Mouse (Mus musculus): ENCODE measurements around the gene Ublcp1. TPM values are rescaled to one million over a fixed set of nuclear protein-coding genes. Genes with fewer than 3 reads are reported as not detected.

Gene Ublcp1
- 65.6 and 73.4 TPM in 2 replicates for polyA plus RNA-seq (2016; fragmentation: Nextera tagmentation; extraction: Ambion mirVana)

DNA sequence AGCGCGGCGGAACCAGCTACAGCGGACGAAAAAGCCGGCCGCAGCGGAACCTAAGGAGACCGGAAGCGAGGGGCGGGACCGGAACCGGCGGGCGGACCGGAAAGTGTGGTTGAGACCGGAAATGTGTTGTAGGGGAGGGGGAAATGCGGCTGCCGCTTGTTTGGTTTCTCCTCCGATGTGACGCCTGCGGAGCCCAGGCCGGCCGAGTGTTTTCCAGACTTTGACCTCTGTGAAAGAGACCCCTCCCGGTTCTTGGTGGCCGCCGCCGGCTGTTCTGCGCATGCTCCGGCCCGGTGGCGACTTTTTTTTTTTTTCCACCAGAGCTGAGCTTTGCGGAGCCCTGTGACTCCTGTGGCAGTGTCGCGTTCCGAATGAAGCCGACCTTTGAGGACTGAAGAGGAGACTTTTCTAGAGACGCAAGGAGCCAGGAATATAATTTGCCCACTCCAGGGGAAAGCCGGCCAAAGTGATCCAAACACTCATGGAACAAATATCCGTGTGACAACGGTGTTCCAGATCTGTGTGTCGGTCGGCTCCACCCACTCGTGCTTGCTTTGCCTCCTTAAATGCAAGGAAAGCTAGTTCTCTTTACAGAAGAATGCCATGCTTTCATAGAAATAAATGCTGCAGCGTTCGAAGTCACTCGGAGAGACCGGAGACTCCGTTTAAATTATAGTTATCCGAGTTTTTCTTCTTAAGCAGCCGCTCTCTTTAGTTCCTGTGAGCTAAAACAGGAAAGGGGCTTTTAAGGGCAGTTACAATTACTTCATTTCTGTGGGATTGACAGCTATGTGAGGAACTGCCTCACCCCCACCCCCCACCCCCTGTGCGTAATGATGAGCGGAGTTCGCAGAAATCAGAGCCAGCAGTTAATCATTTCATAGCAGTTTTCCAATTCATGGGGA lies at the start of gene Ublcp1:
Gene Ublcp1, minus strand, starts transcription at position 67 of the 905 bp plus-strand sequence.
- Histone ChIP-seq H3K4me2 (replicated peaks) (peak within 1 kb of the TSS; percentile 82), H3K27ac (peak within 1 kb of the TSS; percentile 81), H3K9me3 (no peaks in the 10 kb centered on the region), H3K27me3 (no peaks in the 10 kb centered on the region), H3K36me3 (no peaks in the 10 kb centered on the region), H3K9ac (peak within 1 kb of the TSS; percentile 71), H3K4me1 (peaks cover 10% of the 10 kb centered on the region), H3K4me3 (peak within 1 kb of the TSS; percentile 78)
- WGBS, result under 1% methylated on average over 54 of the region's 54 CpGs
- peak; percentile 88 for ATAC-seq (ENCODE audit: insufficient number of reproducible peaks, insufficient read depth, low FRiP score, low TSS enrichment)

DNA sequence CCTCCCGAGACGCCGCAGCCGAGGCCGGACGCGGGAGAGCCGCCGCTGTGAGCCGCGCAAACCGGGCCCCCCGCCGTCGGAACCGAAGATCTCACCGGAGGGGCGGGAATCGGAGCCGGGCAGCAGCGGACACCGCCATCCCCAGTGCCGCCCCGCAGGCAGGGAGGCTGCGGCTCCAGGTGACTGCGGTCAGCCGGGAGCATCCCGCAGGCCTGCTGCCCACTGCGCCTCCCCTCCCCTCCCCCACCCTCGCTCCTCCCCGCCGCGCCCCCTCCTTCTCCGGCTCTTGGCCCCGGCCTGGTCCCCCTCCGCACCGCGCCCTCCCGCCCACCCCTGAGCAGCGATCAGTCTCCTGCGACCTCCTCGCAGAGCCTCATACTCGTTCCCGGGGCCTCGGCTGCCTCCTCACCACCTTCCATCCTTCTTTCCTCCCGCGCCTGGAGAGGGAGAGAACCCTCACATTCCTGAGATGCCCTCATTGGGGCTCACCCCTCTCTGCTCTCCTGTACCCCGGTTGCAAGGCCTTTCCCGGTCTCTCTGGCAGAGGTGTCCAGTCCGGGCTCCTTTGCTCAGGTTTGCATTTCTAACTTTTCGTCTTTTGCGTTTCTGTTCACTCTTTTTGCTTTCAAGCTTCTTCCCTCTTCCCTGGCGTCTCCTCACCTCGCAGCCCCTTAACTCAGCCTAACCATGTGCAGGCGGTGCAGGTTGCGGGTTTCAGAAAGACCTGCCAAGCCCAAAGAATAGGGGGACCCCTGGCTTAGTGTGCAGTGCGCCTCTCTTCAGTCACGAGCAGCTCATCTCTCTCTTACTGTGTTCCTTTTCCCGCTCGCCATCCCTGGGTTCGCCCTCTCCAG lies 49.0 kb upstream of the Ublcp1 start:
- Histone ChIP-seq H3K4me3 (peak overlapping the region; percentile 97), H3K27me3 (no peaks in the 10 kb centered on the region), H3K9ac (peak overlapping the region; percentile 94), H3K4me1 (peaks cover 11% of the 10 kb centered on the region; the same call in 1 of the 2 replicates), H3K9me3 (no peaks in the 10 kb centered on the region), H3K4me2 (replicated peaks) (peak overlapping the region; percentile 82), H3K27ac (peak overlapping the region; percentile 92), H3K36me3 (0 out of 2 replicates have a peak, but pooled peaks cover 4% of the 10 kb centered on the region)
- peak; percentile 67 for ATAC-seq (ENCODE audit: insufficient number of reproducible peaks, insufficient read depth, low FRiP score, low TSS enrichment)
- WGBS, result under 1% methylated on average over 49 of the region's 61 CpGs

DNA sequence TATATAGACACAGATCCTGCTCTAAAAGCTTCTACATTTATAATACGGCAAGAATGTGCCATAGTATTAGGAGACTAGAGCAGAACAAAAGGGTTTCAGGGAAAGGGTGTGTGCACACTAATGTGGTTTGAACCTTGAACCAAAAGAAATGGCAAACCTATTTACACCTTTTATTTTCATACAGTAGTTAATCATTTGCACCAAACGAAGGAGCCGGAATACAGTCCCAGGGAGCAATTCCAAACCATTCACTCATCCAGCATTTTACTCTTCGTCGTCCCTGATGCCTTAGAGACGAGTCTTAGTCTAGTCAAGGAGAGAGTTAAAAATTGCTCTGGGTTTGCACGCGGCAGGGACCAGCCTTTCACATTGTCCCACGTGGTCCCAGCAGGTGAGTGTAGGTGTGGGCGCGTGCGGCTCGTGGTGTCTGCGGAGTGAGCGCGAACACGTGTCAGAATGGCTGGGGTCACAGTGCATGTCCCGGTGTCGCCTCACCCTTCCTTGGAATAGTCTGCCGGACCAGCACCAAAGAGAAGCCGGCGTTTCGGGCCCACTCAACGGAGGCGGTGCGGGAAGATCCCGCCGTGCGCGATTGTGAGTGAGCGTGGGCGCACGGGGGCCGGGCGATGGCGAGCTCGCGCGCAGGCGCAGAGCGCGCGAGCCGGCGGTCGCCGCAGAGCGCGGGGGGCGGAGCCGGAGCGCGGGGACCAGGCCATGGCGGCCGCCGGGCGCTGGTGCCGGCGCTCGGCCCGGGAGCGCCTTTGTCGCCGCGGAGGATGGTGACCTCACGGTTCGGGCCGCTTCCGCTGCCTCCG lies 48.2 kb upstream of the Ublcp1 start, which contains the start of gene Rnf145:
Gene Rnf145, plus strand, starts transcription at position 684 of the 815 bp plus-strand sequence.
- H3K4me3 ChIP-seq, result peak within 1 kb of the TSS; percentile 97
- peak within 1 kb of the TSS; percentile 92 for H3K27ac ChIP-seq
- peak within 1 kb of the TSS; percentile 82 for H3K4me2 ChIP-seq (replicated peaks)
- H3K4me1 ChIP-seq, result peaks cover 11% of the 10 kb centered on the region; the same call in 1 of the 2 replicates
- H3K9me3 ChIP-seq, result no peaks in the 10 kb centered on the region
- ATAC-seq (ENCODE audit: insufficient number of reproducible peaks, insufficient read depth, low FRiP score, low TSS enrichment), result peak; percentile 82
- no peaks in the 10 kb centered on the region for H3K27me3 ChIP-seq
- H3K36me3 ChIP-seq, result 0 out of 2 replicates have a peak, but pooled peaks cover 4% of the 10 kb centered on the region
- WGBS, result under 1% methylated on average over 70 of the region's 70 CpGs
- peak within 1 kb of the TSS; percentile 94 for H3K9ac ChIP-seq

DNA sequence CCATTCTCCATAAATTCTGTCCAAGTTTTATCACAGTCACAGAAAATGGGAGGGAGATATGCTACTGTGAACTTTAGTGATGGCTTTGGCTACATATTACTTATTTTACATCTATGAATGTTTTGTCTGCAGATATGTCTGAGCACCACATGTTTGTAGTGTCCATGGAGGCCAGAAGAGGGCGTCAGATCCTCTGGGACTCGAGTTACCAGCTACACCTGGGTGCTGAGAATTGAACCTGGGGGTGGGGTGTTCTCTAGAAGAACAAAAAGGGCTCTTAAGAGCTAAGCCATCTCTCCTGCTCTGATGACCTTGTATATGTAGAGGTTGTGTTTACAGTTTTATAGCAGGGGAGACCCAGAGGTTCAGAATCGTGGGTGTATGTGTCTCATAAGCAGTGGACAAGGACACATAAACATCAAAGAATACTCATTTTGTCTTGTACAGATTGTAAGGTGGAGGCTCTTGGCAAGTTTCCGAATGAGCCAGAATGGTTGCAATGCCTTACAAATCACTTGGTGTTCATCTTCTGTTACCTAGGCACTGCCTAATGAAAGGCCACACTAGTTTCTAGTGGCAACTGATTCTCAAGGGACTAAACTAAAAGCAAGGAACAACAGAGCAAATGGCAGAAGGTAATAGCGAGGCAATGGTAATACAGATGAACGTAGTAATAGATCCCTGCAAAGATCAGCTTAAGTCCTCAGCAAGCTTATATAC lies 47.4 kb upstream of the Ublcp1 start:
- Histone ChIP-seq H3K36me3 (no peaks in the 10 kb centered on the region), H3K9ac (no peak overlapping the region), H3K4me2 (replicated peaks) (peak overlapping the region; percentile 82), H3K4me1 (peaks cover 8% of the 10 kb centered on the region; the same call in 1 of the 2 replicates), H3K27ac (no peak overlapping the region), H3K9me3 (no peaks in the 10 kb centered on the region), H3K27me3 (no peaks in the 10 kb centered on the region), H3K4me3 (no peak overlapping the region)
- WGBS, result 50% methylated on average over 6 of the region's 6 CpGs
- ATAC-seq (ENCODE audit: insufficient number of reproducible peaks, insufficient read depth, low FRiP score, low TSS enrichment), result no peak

DNA sequence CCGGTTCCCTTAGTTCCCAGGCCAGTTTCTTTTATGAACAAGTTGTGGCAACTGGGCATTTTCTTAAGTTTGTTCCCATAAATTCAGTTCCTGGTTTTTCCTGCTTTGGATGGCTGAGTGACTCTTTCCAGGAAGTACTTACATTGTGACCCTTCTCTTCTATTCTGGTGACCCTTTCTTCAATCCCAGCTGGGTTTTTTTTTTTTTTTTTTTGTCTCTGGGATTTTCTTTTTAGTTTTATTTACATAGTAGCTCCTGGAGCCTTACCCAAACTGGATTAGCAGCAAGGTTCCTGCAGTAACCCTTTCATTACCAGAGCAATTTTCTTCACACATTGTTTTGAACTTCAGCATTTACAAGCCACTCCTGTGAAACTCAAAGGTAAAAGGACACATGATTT lies 46.1 kb upstream of the Ublcp1 start:
- 24% methylated on average over 1 of the region's 1 CpGs for WGBS

DNA sequence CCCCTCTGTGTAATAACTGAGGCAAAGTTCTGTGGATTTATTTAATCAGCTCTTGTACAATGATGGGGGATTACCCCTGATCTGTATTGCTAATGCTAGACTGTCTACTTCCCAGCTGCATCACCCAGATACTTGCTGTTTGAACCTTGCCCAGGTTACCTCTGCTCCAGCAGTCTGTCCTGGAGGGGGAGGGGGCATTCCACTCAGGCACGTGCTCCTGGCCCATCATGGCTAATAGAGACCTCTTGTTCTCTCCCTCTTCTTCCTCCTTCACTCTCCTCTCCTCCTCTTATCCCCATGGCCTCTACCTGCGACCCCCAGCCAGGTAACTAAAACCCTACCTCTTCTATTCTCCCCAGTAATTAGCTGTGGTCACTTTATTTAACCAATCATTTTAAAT lies 44.4 kb upstream of the Ublcp1 start:
- Histone ChIP-seq H3K9me3 (no peaks in the 10 kb centered on the region), H3K4me2 (replicated peaks) (no peak overlapping the region), H3K27ac (no peak overlapping the region), H3K36me3 (no peaks in the 10 kb centered on the region), H3K27me3 (no peaks in the 10 kb centered on the region), H3K4me3 (no peak overlapping the region), H3K4me1 (no peaks in the 10 kb centered on the region), H3K9ac (no peak overlapping the region)
- ATAC-seq (ENCODE audit: insufficient number of reproducible peaks, insufficient read depth, low FRiP score, low TSS enrichment), result no peak
- 46% methylated on average over 2 of the region's 2 CpGs for WGBS

More for the DNA sequence above, 46.1 kb upstream of the Ublcp1 start:
- Histone ChIP-seq H3K36me3 (no peaks in the 10 kb centered on the region), H3K9me3 (no peaks in the 10 kb centered on the region), H3K4me2 (replicated peaks) (no peak overlapping the region), H3K4me1 (peaks cover 4% of the 10 kb centered on the region; the same call in 1 of the 2 replicates), H3K9ac (no peak overlapping the region), H3K27me3 (no peaks in the 10 kb centered on the region), H3K27ac (no peak overlapping the region), H3K4me3 (no peak overlapping the region)
- no peak for ATAC-seq (ENCODE audit: insufficient number of reproducible peaks, insufficient read depth, low FRiP score, low TSS enrichment)

DNA sequence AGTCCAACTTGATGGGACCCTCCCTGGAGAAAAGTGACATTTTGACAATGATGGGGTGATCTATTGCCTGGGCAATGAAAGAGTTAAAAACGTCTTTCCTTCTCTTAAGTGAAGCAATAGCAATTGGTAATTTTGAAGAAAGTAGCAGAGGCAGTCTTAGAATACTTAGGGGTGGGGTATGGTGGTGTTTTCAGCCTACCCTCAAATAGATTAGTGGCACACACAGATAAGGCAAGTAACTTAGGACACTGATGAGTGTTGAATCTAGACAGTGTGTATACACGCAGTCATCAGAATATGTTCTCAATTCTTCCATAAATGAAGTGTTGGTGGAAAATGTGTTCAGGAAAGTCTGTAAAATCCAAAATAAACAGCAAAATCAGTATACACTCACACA lies 42.7 kb upstream of the Ublcp1 start:
- no peak overlapping the region for H3K9ac ChIP-seq
- H3K27ac ChIP-seq, result no peak overlapping the region
- ATAC-seq (ENCODE audit: insufficient number of reproducible peaks, insufficient read depth, low FRiP score, low TSS enrichment), result no peak
- H3K4me2 ChIP-seq (replicated peaks), result no peak overlapping the region
- no peaks in the 10 kb centered on the region for H3K9me3 ChIP-seq
- 72% methylated on average over 2 of the region's 2 CpGs for WGBS
- H3K36me3 ChIP-seq, result no peaks in the 10 kb centered on the region
- H3K27me3 ChIP-seq, result no peaks in the 10 kb centered on the region
- H3K4me1 ChIP-seq, result no peaks in the 10 kb centered on the region
- no peak overlapping the region for H3K4me3 ChIP-seq

DNA sequence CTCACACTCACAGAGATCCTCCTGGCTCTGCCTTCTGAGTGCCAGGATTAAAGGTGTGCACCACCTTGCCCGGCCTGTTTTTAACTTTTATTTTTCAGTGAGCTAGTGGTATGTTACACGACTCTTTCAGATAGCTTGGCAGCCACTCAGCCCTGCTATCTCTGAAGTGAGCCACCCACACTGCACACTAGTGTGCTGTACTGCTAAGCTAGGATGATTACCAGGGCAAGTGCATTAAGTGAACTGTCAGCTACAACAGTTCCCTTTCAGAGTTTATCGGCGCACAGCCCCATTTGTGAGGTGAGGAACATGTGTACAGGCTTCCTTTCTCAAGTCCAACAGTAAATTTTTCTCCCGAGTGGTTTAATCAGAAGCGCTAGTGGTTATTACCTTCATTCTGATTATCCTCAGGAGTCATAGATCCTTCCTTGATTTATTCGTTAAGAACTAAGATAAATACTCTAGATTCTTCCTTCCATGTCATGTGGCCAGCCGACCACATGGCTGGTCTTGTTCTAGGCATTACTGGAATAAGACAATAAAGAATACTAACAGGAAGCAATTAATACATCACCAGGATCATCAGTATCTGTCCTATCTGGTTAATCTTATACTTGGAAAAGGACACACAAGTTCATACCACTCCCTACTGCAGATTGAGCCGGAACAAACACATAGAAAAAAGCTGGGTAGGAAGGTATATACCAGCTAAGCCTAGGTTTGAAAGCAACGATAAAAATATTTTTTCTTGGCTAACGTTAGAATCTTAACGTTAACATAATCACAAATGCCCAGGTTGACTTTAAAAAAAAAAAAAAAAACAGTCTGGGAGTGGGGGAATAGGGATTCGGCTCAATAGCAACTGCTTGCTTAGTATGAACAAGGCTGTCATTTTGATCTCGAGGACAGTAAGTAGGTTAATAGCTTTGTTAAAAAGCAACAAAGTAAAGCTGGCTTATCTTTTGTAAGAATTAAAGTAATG lies 42.0 kb upstream of the Ublcp1 start:
- no peak overlapping the region for H3K4me2 ChIP-seq (replicated peaks)
- H3K9me3 ChIP-seq, result no peaks in the 10 kb centered on the region
- H3K27ac ChIP-seq, result no peak overlapping the region
- 82% methylated on average over 14 of the region's 14 CpGs for WGBS
- no peak for ATAC-seq (ENCODE audit: insufficient number of reproducible peaks, insufficient read depth, low FRiP score, low TSS enrichment)
- H3K27me3 ChIP-seq, result no peaks in the 10 kb centered on the region
- H3K36me3 ChIP-seq, result no peaks in the 10 kb centered on the region
- H3K4me1 ChIP-seq, result no peaks in the 10 kb centered on the region
- H3K9ac ChIP-seq, result no peak overlapping the region
- no peak overlapping the region for H3K4me3 ChIP-seq

DNA sequence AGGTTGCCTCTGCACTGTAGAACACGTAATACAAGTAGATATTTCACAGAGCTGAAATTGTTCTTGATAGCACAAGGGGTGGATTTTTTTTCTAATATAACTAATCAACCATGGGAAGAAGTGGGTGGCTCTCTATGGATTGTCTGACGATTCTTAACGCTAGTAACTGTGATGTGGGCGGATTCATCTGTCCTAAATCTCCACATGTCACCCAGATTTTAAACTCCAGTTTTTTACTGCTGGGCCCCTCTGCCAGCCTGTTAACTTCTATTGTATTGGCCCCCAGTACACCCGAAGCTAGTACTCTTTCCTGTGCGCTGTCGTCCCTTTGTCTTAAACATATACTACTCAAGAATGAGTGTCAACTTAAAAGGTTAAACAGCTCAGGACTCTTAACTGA lies 40.1 kb upstream of the Ublcp1 start:
- 85% methylated on average over 7 of the region's 7 CpGs for WGBS
- Histone ChIP-seq H3K9ac (no peak overlapping the region), H3K27me3 (no peaks in the 10 kb centered on the region), H3K4me2 (replicated peaks) (no peak overlapping the region), H3K36me3 (no peaks in the 10 kb centered on the region), H3K4me3 (no peak overlapping the region), H3K9me3 (no peaks in the 10 kb centered on the region), H3K4me1 (no peaks in the 10 kb centered on the region), H3K27ac (no peak overlapping the region)
- ATAC-seq (ENCODE audit: insufficient number of reproducible peaks, insufficient read depth, low FRiP score, low TSS enrichment), result no peak

DNA sequence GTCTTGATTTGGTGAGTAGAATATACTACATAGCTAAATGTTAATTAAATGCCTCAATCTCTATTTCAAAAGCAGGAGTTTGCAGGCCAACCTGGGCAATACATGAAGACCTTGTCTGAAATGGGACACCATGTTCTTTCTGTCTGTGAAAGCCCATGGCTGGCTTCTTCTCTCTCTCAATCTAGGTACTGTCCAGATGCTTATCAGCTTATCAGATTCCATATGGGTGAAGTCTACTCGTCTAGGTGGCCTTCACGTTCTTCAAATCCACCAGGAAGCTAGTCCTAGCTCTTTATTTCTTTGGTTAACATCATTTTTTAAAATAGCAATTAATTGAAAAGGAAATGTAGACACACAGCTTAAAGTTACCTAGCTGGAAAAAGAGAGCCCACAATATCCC lies 39.6 kb upstream of the Ublcp1 start:
- no peaks in the 10 kb centered on the region for H3K36me3 ChIP-seq
- H3K4me1 ChIP-seq, result no peaks in the 10 kb centered on the region
- WGBS, result 86% methylated on average over 2 of the region's 2 CpGs
- no peak overlapping the region for H3K27ac ChIP-seq
- no peak overlapping the region for H3K9ac ChIP-seq
- no peak overlapping the region for H3K4me2 ChIP-seq (replicated peaks)
- H3K9me3 ChIP-seq, result no peaks in the 10 kb centered on the region
- no peak for ATAC-seq (ENCODE audit: insufficient number of reproducible peaks, insufficient read depth, low FRiP score, low TSS enrichment)
- H3K27me3 ChIP-seq, result no peaks in the 10 kb centered on the region
- H3K4me3 ChIP-seq, result no peak overlapping the region

Data from embryonic facial prominence, embryonic 12.5 days (tissue).